Mouse (Mus musculus): ENCODE results near the gene Gmeb2. TPM values are rescaled to one million over a fixed set of nuclear protein-coding genes. Genes with fewer than 3 reads are reported as not detected.

Gmeb2 gene
- polyA plus RNA-seq, 1 experiment from 2014 or later = 7.4 TPM

Other genes starting within 250 kb of the Gmeb2 start
- gene Chrna4, start 244.5 kb downstream of the Gmeb2 start, polyA plus RNA-seq (2015; fragmentation: Nextera tagmentation; extraction: Ambion mirVana) = 0.28 and 0.75 TPM in 2 replicates
- 0.03 and 0.65 TPM in 2 replicates for gene Kcnq2, start 152.7 kb downstream of the Gmeb2 start, polyA plus RNA-seq (2015; fragmentation: Nextera tagmentation; extraction: Ambion mirVana)
- gene Eef1a2, start 131.0 kb downstream of the Gmeb2 start, polyA plus RNA-seq (2015; fragmentation: Nextera tagmentation; extraction: Ambion mirVana) = 12.1 and 13.2 TPM in 2 replicates
- 146 and 165 TPM in 2 replicates for gene Ppdpf, start 100.8 kb downstream of the Gmeb2 start, polyA plus RNA-seq (2015; fragmentation: Nextera tagmentation; extraction: Ambion mirVana)
- gene Ptk6, start 85.2 kb downstream of the Gmeb2 start, polyA plus RNA-seq (2015; fragmentation: Nextera tagmentation; extraction: Ambion mirVana) = 0.05 TPM in 1 of 2 replicates, not detected in the other
- 0.09 and 0.10 TPM in 2 replicates for gene Srms, start 74.8 kb downstream of the Gmeb2 start, polyA plus RNA-seq (2015; fragmentation: Nextera tagmentation; extraction: Ambion mirVana)
- gene Fndc11, start 68.0 kb downstream of the Gmeb2 start, polyA plus RNA-seq (2015; fragmentation: Nextera tagmentation; extraction: Ambion mirVana) = 0.10 TPM in 1 of 2 replicates, not detected in the other
- 0.87 and 1.9 TPM in 2 replicates for gene Helz2, start 46.0 kb downstream of the Gmeb2 start, polyA plus RNA-seq (2015; fragmentation: Nextera tagmentation; extraction: Ambion mirVana)
- 0.89 and 13.4 TPM in 2 replicates for gene Stmn3, start 26.5 kb upstream of the Gmeb2 start, polyA plus RNA-seq (2015; fragmentation: Nextera tagmentation; extraction: Ambion mirVana)
- 18.0 and 27.9 TPM in 2 replicates for gene Rtel1, start 31.7 kb upstream of the Gmeb2 start, polyA plus RNA-seq (2015; fragmentation: Nextera tagmentation; extraction: Ambion mirVana)
- 24.1 and 32.2 TPM in 2 replicates for gene Zgpat, start 76.9 kb upstream of the Gmeb2 start, polyA plus RNA-seq (2015; fragmentation: Nextera tagmentation; extraction: Ambion mirVana)
- gene Arfrp1, start 77.4 kb upstream of the Gmeb2 start, polyA plus RNA-seq (2015; fragmentation: Nextera tagmentation; extraction: Ambion mirVana) = 53.2 and 59.4 TPM in 2 replicates
- 12.0 and 18.9 TPM in 2 replicates for gene Lime1, start 92.0 kb upstream of the Gmeb2 start, polyA plus RNA-seq (2015; fragmentation: Nextera tagmentation; extraction: Ambion mirVana)
- 8.6 and 10.4 TPM in 2 replicates for gene Zbtb46, start 171.4 kb upstream of the Gmeb2 start, polyA plus RNA-seq (2015; fragmentation: Nextera tagmentation; extraction: Ambion mirVana)
- 0.10 and 0.26 TPM in 2 replicates for gene Abhd16b, start 205.2 kb upstream of the Gmeb2 start, polyA plus RNA-seq (2015; fragmentation: Nextera tagmentation; extraction: Ambion mirVana)
- gene Tpd52l2, start 209.1 kb upstream of the Gmeb2 start, polyA plus RNA-seq (2015; fragmentation: Nextera tagmentation; extraction: Ambion mirVana) = 105 and 117 TPM in 2 replicates
- 70.3 and 83.3 TPM in 2 replicates for gene Dnajc5, start 232.4 kb upstream of the Gmeb2 start, polyA plus RNA-seq (2015; fragmentation: Nextera tagmentation; extraction: Ambion mirVana)